Mouse (Mus musculus): ENCODE measurements around the gene Phactr1.

Phactr1 gene

GRCm38 (mm10) chr13:42973961-42974360 lies 293.5 kb downstream of the Phactr1 start:
- DNase-seq (ENCODE audit: low spot score in 2 of 2), result no peak

GRCm38 (mm10) chr13:42974506-42974905 lies 294.1 kb downstream of the Phactr1 start:
- no peak for DNase-seq (ENCODE audit: low spot score in 2 of 2)

DNA sequence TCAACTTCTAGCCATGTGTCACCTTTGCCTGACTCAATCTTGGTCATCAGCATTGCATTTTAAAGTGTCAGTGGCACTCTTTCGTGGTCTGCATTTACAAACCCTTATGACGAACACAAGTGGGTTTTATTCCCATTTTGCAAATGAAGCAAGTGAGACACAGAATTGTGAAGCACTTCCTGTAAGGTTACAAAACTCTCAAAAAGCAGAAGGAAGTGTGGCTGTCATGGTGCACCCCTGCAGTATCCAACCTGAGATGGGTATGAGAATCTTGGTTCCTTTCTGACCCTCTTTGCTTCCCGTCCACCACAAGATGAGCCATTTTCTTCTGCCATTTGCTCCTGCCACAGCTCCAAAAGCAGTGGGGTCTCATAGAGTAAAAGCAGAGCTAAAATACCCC lies 295.7 kb downstream of the Phactr1 start:
- no peak for DNase-seq (ENCODE audit: low spot score in 2 of 2)

- DNase-seq (ENCODE audit: low spot score in 2 of 2), result no peak
Measured at GRCm38 (mm10) chr13:42976967-42977366, 296.5 kb downstream of the Phactr1 start.

DNA sequence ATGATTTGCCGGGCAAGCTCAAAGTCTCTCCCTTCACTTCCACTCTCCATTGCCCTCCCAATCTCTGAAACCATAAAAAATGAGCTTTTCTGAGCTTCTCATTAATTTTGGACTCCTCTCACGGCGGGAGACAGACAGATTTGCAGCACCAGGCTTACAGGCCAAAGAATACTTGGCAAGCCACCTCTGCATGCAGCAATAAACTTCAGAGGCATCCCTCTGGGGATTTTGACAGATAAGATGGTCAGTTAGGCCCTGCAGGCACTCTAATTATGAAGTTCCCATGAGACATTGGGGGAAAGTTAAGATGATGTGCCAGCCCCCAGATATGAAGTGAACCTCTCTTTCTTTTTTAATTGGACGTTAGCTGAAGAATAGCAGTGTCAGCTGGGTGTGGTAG lies 300.2 kb downstream of the Phactr1 start:
- DNase-seq (ENCODE audit: low spot score in 2 of 2), result no peak

GRCm38 (mm10) chr13:42982646-42983045 lies 302.2 kb downstream of the Phactr1 start:
- DNase-seq (ENCODE audit: low spot score in 2 of 2), result no peak

- DNase-seq (ENCODE audit: low spot score in 2 of 2), result no peak
Measured at GRCm38 (mm10) chr13:42985806-42986205, 305.4 kb downstream of the Phactr1 start.

DNA sequence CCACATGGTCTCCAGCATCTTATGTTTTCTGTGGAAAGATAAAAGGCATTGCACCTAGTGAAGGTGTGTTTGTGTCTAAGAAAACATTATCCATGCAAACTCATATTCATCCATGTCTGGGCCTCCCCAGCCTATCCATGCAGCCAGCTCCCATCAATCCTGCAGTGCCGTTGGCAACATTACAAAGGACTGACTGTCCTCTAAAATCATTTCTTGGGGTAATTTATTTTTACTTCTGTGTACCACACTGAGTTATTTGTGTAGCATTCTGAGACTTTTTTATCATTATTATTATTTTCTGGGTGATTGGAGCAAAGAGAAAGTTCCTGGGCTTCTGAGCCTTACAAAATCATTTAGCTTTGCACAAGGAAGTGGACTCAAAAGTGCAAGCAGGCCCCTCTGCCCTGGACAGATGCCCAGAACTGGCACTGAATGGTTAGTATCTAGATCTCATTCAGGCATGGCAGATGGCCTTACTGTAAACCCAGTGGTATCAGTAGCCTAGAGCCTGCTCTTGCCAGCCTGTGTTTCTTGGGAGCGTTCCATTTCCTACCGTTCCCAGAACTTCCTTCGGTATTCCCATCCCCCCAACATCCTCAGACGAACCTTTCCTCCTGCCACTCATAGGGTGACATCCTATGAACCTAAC lies 307.6 kb downstream of the Phactr1 start:
- no peak for DNase-seq (ENCODE audit: low spot score in 2 of 2)

DNA sequence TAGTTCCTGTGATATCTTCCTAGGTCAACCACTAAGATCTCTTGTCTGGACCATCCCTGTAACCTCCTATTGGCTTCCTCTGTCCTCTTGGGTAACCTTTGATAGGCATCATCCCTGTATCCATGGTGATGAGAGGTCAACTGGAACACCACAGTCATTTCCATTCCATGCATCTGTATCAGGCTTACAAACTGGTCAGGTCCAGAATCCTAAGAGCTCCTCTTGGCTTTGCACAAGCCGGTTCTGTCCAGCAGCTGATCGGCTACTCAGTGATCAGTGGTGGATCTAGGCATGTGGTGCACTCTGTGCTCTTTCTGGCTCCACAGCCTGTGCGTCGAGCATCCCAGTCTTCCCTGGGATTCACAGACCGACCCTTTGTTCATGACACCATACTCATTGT lies 309.1 kb downstream of the Phactr1 start:
- no peak for DNase-seq (ENCODE audit: low spot score in 2 of 2)

GRCm38 (mm10) chr13:42990051-42990450 lies 309.6 kb downstream of the Phactr1 start:
- no peak for DNase-seq (ENCODE audit: low spot score in 2 of 2)

GRCm38 (mm10) chr13:42990493-42991111 lies 310.2 kb downstream of the Phactr1 start:
- no peak for DNase-seq (ENCODE audit: low spot score in 2 of 2)

- DNase-seq (ENCODE audit: low spot score in 2 of 2), result no peak
Measured at GRCm38 (mm10) chr13:42991164-42991563, 310.7 kb downstream of the Phactr1 start.

- no peak for DNase-seq (ENCODE audit: low spot score in 2 of 2)
Measured at GRCm38 (mm10) chr13:42992306-42992705, 311.9 kb downstream of the Phactr1 start.

GRCm38 (mm10) chr13:42994276-42994675 lies 313.9 kb downstream of the Phactr1 start:
- DNase-seq (ENCODE audit: low spot score in 2 of 2), result no peak

- DNase-seq (ENCODE audit: low spot score in 2 of 2), result no peak
Measured at GRCm38 (mm10) chr13:42996188-42996587, 315.8 kb downstream of the Phactr1 start.

- no peak for DNase-seq (ENCODE audit: low spot score in 2 of 2)
Measured at GRCm38 (mm10) chr13:42999287-42999686, 318.9 kb downstream of the Phactr1 start.

- no peak for DNase-seq (ENCODE audit: low spot score in 2 of 2)
Measured at GRCm38 (mm10) chr13:43005131-43005579, 324.7 kb downstream of the Phactr1 start.

DNA sequence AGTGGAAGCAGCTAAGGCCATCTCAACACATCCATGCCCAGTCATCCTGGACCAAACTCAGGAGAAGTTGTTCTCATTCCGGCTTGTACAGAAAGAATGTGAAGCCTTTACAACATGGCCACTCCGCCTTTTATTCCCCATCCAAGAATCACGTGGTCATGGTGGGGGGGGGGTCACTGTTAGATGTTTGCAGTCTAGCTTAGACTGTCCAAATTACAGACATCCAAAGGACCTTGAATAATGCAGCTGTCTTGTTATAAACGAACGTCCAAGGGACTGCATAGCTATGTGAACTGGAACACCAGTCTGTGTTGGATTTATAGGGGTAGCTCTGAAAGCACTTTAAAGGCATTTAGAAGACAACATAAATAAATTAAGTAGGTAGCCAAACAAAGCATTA lies 328.0 kb downstream of the Phactr1 start:
- no peak for DNase-seq (ENCODE audit: low spot score in 2 of 2)

DNA sequence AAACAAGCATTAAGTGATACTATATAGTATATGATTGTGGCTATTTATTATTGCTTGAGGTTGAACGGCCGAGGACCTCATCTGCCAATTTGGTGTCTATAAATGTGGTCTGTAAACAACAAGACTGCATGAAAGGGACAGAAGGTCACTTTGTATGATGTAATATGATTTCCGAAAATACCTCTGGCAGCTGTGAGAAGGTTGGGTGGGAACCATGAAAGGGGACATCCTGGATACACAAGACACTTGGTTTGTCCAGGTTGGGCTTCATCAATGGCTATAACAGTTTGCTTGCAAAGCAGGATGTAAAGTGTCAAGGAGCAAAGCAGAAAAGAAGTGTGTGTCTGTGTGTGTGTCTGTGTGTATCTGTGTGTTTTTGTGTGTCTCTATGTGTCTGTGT lies 329.2 kb downstream of the Phactr1 start:
- no peak for DNase-seq (ENCODE audit: low spot score in 2 of 2)

GRCm38 (mm10) chr13:43011516-43011915 lies 331.1 kb downstream of the Phactr1 start:
- DNase-seq (ENCODE audit: low spot score in 2 of 2), result no peak

GRCm38 (mm10) chr13:43013984-43014383 lies 333.6 kb downstream of the Phactr1 start:
- no peak for DNase-seq (ENCODE audit: low spot score in 2 of 2)

DNA sequence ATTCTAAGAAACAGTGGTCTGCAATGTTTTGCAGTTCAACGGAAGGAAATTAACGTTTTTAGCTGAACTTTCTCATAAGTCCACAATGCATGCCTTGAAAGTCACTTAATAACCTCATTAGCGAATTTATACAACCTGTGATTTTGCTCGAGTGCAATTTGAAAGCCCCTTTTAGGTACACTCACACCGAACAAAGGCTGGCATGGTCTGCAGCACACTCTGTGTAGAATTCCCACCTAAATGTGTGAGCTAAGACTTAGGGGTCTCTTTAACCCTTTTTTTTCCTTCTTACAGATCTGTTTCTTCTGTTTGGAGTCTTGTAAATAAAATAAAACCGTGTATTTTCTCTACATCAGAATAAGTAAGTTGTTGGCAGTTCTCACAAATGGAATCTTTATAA lies 335.3 kb downstream of the Phactr1 start:
- no peak for DNase-seq (ENCODE audit: low spot score in 2 of 2)

- no peak for DNase-seq (ENCODE audit: low spot score in 2 of 2)
Measured at GRCm38 (mm10) chr13:43018863-43019262, 338.4 kb downstream of the Phactr1 start.

DNA sequence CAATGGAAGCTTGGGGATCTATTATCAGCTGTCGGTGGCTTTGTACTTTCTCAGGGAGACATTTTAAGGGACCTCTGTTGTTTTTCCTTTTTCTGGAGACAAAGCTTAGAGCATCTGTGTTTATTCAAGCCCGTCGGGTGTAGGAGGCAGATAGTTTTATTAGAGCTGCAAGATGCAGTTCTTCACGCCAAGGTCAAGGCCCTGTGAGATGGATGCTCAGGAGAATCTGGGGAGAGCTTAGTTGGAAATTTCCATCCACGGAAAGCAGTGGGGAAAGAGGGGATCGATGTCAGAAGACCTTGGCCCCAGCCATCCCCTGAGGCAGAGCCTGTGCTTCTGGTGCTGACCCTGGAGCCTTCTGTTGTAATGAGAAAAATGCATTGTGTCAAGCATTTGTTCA lies 340.6 kb downstream of the Phactr1 start:
- DNase-seq (ENCODE audit: low spot score in 2 of 2), result no peak

All from right cerebral cortex, postnatal 36 days (tissue).